Mouse (Mus musculus): ENCODE measurements at regions not wholly inside any gene's neighbourhood (a gene's known extent, or its start where the extent isn't known, plus 50 kb on each side); places are given as distances from the start of the nearest gene placed in this dataset.

DNA sequence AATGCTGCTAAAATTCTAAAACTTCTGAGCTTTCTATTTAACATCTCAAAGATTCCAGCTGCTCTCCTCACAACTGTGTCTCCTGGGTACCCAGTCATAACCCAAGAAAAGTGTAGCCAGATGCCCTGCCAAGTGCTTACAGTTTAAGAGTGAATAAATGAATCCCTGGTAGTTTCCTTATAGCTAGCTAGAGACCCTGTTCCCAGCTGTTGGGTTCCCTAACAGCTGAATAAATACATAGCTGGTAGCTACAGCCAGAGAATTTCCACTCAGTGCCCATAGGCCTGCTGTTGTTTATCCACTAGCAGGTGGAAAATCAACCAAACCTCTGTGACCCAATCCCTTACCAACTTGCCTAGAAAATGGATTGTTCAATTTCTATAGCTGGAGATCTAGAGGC is 302.0 kb upstream of the Trib2 start:
- TF ChIP-seq CTCF (IDR thresholded peaks at IDR 0.05; ENCODE audit: borderline replicate concordance, extremely low read depth, insufficient read depth, insufficient read length) (no peak), POLR2A (IDR thresholded peaks at IDR 0.05; ENCODE audit: borderline replicate concordance, extremely low read depth, insufficient read depth, insufficient read length, poor library complexity, severe bottlenecking) (no peak)
- DNase-seq (ENCODE audit: low read depth) = no peak

DNA sequence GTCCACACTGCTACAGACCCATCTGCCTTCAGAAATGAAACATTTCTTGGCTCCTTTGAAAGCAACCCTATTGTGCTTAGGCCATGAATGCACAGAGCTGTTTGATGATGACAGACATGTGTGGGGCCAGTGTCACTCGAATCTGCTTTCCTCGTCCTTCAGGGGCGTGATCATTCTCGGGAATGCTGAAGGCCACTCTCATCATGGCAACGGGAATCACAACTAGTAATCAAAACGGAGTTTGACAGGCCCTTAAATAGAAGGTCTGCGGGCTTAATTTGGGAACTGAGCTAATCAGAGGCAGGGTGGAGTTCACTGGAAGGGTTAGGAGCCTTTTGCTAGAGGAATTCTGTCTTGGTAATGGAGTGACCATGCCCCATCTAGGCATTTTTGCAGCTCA is 290.2 kb upstream of the Trib2 start:
- TF ChIP-seq CTCF (IDR thresholded peaks at IDR 0.05; ENCODE audit: borderline replicate concordance, extremely low read depth, insufficient read depth, insufficient read length) (no peak), POLR2A (IDR thresholded peaks at IDR 0.05; ENCODE audit: borderline replicate concordance, extremely low read depth, insufficient read depth, insufficient read length, poor library complexity, severe bottlenecking) (no peak)
- DNase-seq (ENCODE audit: low read depth) = no peak

DNA sequence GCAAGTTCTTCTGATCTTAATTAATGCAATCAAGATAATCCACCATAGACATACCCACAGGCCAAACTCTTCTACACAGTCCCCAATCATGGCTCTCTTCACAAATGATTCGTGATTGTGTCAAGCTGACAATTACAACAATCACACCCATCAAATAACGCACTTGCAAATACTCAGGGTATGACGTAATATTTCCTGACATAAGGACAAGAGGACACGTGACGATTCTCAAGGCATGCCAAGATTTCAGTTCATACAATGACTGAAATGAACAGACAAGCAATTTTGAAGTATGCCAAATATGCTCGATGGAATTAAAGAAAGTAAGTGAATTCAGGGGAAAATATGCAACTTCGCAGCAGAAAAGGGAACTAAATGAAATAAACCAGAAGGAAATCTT is 282.1 kb upstream of the Trib2 start:
- no peak for DNase-seq (ENCODE audit: low read depth)
- TF ChIP-seq CTCF (IDR thresholded peaks at IDR 0.05; ENCODE audit: borderline replicate concordance, extremely low read depth, insufficient read depth, insufficient read length) (no peak), POLR2A (IDR thresholded peaks at IDR 0.05; ENCODE audit: borderline replicate concordance, extremely low read depth, insufficient read depth, insufficient read length, poor library complexity, severe bottlenecking) (no peak)

DNA sequence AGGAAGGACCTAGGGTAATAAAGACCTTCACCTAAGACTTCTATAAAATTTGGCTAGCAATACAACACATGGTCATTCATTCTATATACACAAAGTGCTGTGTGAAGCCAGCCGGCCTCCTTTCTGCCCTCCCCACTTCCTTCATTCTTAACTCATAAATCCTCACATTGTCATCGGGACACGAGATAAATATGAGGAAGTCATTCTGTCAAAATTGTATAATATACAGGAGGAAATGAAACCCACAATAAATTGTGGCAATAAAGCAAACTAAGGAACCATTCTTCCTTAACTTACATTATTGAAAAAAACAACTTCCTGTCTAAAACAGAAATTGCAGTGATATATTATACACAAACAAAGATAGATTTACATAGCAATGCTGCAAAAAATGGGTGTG is 275.9 kb upstream of the Trib2 start:
- TF ChIP-seq CTCF (IDR thresholded peaks at IDR 0.05; ENCODE audit: borderline replicate concordance, extremely low read depth, insufficient read depth, insufficient read length) (no peak), POLR2A (IDR thresholded peaks at IDR 0.05; ENCODE audit: borderline replicate concordance, extremely low read depth, insufficient read depth, insufficient read length, poor library complexity, severe bottlenecking) (no peak)
- no peak for DNase-seq (ENCODE audit: low read depth)

DNA sequence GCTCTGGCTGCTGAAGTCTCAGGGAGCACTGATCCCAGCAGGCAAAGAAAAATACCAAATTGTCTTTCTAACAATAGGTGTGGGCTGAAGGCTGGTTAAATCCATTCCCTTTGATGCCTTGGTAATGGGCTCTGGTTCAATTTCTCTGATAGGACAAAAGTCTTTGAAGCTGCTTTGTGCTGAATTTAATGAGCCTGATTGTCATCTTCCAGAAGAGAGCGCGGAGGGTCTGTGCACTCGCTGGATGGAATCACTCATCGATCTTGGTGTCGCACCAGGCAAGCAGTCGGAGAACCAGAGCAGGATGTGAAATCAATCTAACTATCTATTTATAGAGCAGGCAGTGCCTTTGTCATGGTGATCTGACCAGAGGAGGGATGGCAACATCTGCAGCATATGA is 274.6 kb upstream of the Trib2 start:
- peak; percentile 74 for DNase-seq (ENCODE audit: low read depth)
- TF ChIP-seq CTCF (IDR thresholded peaks at IDR 0.05; ENCODE audit: borderline replicate concordance, extremely low read depth, insufficient read depth, insufficient read length) (no peak), POLR2A (IDR thresholded peaks at IDR 0.05; ENCODE audit: borderline replicate concordance, extremely low read depth, insufficient read depth, insufficient read length, poor library complexity, severe bottlenecking) (no peak)

DNA sequence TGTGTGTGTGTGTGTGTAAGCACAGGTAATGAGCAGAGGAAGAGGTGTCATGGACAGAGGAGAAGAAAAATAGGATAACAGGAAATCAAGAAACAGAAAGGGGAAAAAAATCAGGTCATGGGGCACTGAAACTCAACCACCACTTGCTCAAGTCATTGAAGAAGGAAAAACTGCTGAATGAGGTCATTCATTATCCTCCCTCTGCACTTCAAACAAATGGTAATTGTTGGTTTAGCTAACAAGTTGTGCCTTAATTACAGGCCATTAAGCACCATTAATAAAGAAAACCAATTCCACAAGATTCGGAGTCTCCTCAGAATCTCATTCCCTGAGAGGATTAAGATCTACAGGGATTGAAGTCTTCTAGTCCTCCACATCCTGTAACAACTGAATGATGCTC is 266.5 kb upstream of the Trib2 start:
- no peak for TF ChIP-seq CTCF (IDR thresholded peaks at IDR 0.05; ENCODE audit: borderline replicate concordance, extremely low read depth, insufficient read depth, insufficient read length)
- no peak for TF ChIP-seq POLR2A (IDR thresholded peaks at IDR 0.05; ENCODE audit: borderline replicate concordance, extremely low read depth, insufficient read depth, insufficient read length, poor library complexity, severe bottlenecking)
- DNase-seq (ENCODE audit: low read depth) = peak; percentile 33

DNA sequence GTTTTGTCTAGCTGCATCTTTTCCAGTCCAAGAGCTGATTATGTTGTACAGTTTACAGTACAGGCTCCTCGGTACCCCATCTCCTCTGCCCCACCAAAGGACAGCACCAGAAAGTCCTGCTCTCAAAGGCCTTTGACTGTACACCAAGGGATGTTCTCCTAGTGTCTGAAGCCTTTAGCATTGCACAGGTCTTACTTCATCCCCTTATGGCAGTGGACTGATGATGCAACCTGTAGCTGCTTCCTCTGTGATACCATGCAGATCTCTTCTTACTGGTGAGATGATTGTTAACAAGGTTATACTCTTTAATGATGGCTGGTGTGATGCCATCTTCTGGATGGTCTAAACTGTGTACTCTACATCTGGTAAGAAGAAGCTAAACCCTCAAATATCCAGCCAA is 260.5 kb upstream of the Trib2 start:
- DNase-seq (ENCODE audit: low read depth) = no peak
- no peak for TF ChIP-seq CTCF (IDR thresholded peaks at IDR 0.05; ENCODE audit: borderline replicate concordance, extremely low read depth, insufficient read depth, insufficient read length)
- TF ChIP-seq POLR2A (IDR thresholded peaks at IDR 0.05; ENCODE audit: borderline replicate concordance, extremely low read depth, insufficient read depth, insufficient read length, poor library complexity, severe bottlenecking) = no peak

DNA sequence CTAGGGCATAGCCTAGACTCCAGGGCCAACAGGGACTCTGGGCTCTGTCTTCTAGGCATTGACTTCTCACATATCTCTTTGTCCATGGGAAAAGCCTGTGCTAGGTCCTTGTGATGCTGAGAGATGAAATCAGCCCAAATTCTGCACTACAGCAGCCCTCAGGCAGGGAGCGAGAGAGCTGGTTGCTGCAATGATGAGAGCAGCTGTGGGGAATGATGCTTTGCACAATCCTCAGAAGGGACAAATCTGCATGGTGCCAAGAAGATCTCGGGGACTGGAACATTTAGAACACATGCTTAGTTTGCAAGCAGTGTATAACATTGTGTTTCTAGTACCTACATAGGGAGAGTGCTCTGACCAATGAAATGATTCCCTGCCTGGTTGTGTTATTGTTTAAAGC is 259.2 kb upstream of the Trib2 start:
- DNase-seq (ENCODE audit: low read depth) = no peak
- no peak for TF ChIP-seq POLR2A (IDR thresholded peaks at IDR 0.05; ENCODE audit: borderline replicate concordance, extremely low read depth, insufficient read depth, insufficient read length, poor library complexity, severe bottlenecking)
- no peak for TF ChIP-seq CTCF (IDR thresholded peaks at IDR 0.05; ENCODE audit: borderline replicate concordance, extremely low read depth, insufficient read depth, insufficient read length)

DNA sequence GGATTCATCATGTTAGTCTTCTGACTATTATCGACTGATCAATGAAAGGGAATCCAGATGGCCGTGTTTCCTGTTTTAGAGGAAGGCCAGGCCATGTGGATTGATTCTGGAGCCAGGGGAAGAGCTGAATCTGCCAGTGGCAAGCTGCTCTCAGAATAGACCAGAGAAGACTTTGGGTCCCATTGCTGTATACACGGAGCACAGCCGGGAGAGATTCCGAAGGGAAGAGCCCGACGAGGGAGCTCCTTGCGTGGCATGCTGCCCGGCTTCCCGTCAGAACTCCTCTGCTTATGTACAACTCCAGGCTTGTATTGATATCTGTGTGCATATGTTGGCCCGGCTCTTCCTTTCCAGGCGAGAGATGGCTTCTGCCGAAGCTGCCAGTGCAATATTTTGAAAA is 252.2 kb upstream of the Trib2 start:
- TF ChIP-seq POLR2A (IDR thresholded peaks at IDR 0.05; ENCODE audit: borderline replicate concordance, extremely low read depth, insufficient read depth, insufficient read length, poor library complexity, severe bottlenecking) (no peak), CTCF (IDR thresholded peaks at IDR 0.05; ENCODE audit: borderline replicate concordance, extremely low read depth, insufficient read depth, insufficient read length) (no peak)
- DNase-seq (ENCODE audit: low read depth) = peak; percentile 45

DNA sequence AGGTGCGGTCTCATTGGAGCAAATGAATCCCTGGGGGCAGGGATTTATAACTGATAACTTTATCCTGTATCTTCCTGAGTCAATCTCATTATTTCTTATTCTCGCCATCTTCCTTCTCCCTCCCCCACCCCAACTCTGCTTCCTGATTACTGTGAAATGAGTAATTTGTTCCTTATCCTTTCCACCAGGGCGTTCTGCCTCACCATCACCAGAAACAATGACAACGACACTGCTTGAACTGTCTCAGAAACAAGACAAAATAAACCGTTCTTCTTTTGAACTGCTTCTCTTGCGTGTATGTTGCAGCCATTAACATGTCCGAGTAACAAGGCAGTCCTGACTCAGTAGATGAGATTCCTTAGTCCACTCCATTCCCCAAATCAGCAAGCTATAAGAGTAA is 246.0 kb upstream of the Trib2 start:
- no peak for DNase-seq (ENCODE audit: low read depth)
- no peak for TF ChIP-seq POLR2A (IDR thresholded peaks at IDR 0.05; ENCODE audit: borderline replicate concordance, extremely low read depth, insufficient read depth, insufficient read length, poor library complexity, severe bottlenecking)
- no peak for TF ChIP-seq CTCF (IDR thresholded peaks at IDR 0.05; ENCODE audit: borderline replicate concordance, extremely low read depth, insufficient read depth, insufficient read length)

DNA sequence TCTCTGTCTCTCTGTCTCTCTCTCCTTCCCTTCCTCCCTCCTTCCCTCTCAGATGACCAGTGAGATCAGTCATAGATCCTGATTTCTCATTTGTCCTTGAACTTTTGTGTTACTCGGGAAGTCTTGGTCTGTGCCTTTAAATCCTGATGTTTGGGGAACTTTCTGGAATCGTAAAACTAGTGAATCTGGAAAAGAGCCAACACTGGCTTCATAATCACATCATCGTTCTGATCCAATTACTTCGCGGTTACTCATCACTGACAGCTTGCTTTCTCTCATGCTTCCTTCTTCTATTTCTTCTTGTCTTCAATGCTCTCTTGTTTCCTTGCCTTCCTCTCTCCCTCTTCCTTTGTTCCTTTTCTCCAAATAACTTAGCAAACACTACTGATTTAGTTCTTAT is 243.7 kb upstream of the Trib2 start:
- DNase-seq (ENCODE audit: low read depth) = no peak
- TF ChIP-seq CTCF (IDR thresholded peaks at IDR 0.05; ENCODE audit: borderline replicate concordance, extremely low read depth, insufficient read depth, insufficient read length) (no peak), POLR2A (IDR thresholded peaks at IDR 0.05; ENCODE audit: borderline replicate concordance, extremely low read depth, insufficient read depth, insufficient read length, poor library complexity, severe bottlenecking) (no peak)

DNA sequence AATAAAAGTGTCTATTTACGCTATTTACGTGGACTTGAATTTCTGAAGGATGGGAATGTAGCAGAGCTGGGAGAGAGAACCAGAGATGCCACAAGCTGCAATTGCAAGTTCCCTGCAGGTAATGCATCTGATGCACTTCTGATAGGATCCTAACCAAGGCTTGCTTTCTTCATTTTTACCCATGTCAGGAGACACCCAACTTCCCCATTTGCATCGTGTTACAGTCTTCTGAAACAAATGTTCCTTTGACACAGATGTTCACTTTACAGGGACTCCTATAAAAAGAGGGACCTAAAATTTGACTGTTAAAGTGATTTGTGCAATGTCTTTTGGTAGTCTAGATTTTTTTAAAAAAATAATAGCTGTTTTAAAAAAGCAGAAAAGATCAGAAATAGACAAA is 241.5 kb upstream of the Trib2 start:
- DNase-seq (ENCODE audit: low read depth) = no peak
- TF ChIP-seq CTCF (IDR thresholded peaks at IDR 0.05; ENCODE audit: borderline replicate concordance, extremely low read depth, insufficient read depth, insufficient read length) (no peak), POLR2A (IDR thresholded peaks at IDR 0.05; ENCODE audit: borderline replicate concordance, extremely low read depth, insufficient read depth, insufficient read length, poor library complexity, severe bottlenecking) (no peak)

DNA sequence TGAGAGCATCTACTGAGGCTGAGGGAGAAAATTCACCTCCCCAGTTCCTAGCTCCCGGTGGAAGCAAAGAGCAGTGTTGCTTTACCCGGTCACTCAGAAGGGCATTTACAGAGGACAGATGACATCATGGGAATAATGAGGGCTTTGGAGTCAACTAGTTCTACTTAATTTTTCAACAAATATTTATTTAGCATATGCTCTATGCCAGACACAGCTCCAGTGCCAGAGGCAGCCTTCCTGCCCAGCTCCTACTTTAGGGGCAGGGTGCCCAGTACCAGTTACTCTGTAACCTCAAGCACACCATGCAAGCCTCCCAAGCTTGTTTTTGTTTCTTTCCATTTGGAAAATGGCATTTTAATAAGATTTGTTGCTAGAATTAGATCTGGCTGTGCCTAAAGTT is 240.1 kb upstream of the Trib2 start:
- DNase-seq (ENCODE audit: low read depth) = no peak
- TF ChIP-seq POLR2A (IDR thresholded peaks at IDR 0.05; ENCODE audit: borderline replicate concordance, extremely low read depth, insufficient read depth, insufficient read length, poor library complexity, severe bottlenecking) (no peak), CTCF (IDR thresholded peaks at IDR 0.05; ENCODE audit: borderline replicate concordance, extremely low read depth, insufficient read depth, insufficient read length) (no peak)

Measured in brain, embryonic 14.5 days (tissue).